20 mouse cellular contexts compared by ENCODE assay signal in the genomic region with DNA sequence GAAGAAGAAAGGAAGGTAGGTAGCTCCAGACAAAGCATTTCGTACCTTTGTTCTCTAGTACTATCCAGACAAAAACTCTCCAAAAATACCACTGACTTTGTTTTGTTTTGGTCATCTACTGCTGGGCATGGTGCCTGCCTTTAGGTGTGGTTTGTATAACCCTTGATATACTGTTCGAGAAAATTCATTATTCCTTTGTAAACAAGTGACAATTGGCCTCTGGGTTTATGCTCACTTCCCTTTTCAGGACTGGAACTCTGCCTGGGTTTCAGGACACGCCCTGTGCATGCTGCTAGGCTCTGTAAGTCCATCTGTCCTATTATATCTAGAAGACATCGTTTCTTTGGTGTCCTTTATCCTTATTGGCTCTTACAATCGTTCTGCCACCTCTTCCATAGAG. TPM values are rescaled to one million over a fixed set of nuclear protein-coding genes. Genes with fewer than 3 reads are reported as not detected.
DNase-seq lines count a peak whose midpoint lies in the region; ATAC-seq and TF ChIP-seq lines count a peak whose summit lies in the region.
"Had no signal": no experiment of that assay in that cellular context is flagged by ENCODE, and none has a peak within 500 bp of the region (broad histone marks: within the 10 kb centered on the region; RNA-seq: fewer than 3 reads in every experiment).

A gene (minus strand): TSS at position 119 of the 400 bp plus-strand sequence.

- peaks cover 12% of the 10 kb centered on the region for H3K36me3 ChIP-seq in heart, embryonic 12.5 days
- no peaks in the 10 kb centered on the region for H3K36me3 ChIP-seq in spleen, adult 2 months (ENCODE audit: control insufficient read depth, insufficient read depth, low read length)
- peaks cover 10% of the 10 kb centered on the region for H3K36me3 ChIP-seq in forebrain, embryonic 16.5 days (ENCODE audit: control insufficient read depth, insufficient read depth)

- no peak for ATAC-seq in heart, embryonic 12.5 days (ENCODE audit: insufficient number of reproducible peaks, low FRiP score)
- ATAC-seq in forebrain, embryonic 16.5 days: no peak
- ATAC-seq: inflammation-experienced regulatory T-cells, adult 6 months; liver, postnatal 0 days had no signal

- TF ChIP-seq CTCF in spleen, adult 2 months (IDR thresholded peaks at IDR 0.05; ENCODE audit: extremely low read depth, insufficient read depth, insufficient read length, insufficient replicate concordance): no peak

- H3K4me3 ChIP-seq in heart, embryonic 12.5 days: no peak within 1 kb of the TSS
- no peak within 1 kb of the TSS for H3K4me3 ChIP-seq in spleen, adult 2 months (ENCODE audit: extremely low read depth, insufficient read depth, insufficient read length)
- no peak within 1 kb of the TSS for H3K4me3 ChIP-seq in forebrain, embryonic 16.5 days (replicated peaks; ENCODE audit: low read length)
- H3K4me3 ChIP-seq: embryonic facial prominence, embryonic 10.5 days; hindbrain, embryonic 10.5 days; limb, embryonic 13.5 days; midbrain, embryonic 10.5 days had no signal

- DNase-seq in heart, adult 11 months: peak; percentile 92
- DNase-seq in spleen, adult 2 months (ENCODE audit: low read depth in 1 of 2, low spot score in 2 of 2): no peak
- no peak for DNase-seq in spleen, postnatal 4 days (ENCODE audit: low spot score in 2 of 2)
- DNase-seq in lung, postnatal 10 days: peak; percentile 44
- peak; percentile 17 for DNase-seq in skeletal muscle tissue, adult 2 months (ENCODE audit: low read depth, low spot score)
- no peak for DNase-seq in spleen, adult 12 weeks (ENCODE audit: low spot score)
- DNase-seq: adrenal gland, postnatal 10 days; cerebellum, adult 9-11 months; gastrocnemius, postnatal 14 days; liver, postnatal 0 days; right cerebral cortex, adult 18-20 months had no signal

- no peak within 1 kb of the TSS for H3K4me2 ChIP-seq in heart, embryonic 12.5 days
- H3K4me2 ChIP-seq in forebrain, embryonic 16.5 days (ENCODE audit: low read length): no peak within 1 kb of the TSS
- H3K4me2 ChIP-seq: limb, embryonic 13.5 days had no signal

- no peak within 1 kb of the TSS for H3K9ac ChIP-seq in heart, embryonic 12.5 days
- no peak within 1 kb of the TSS for H3K9ac ChIP-seq in forebrain, embryonic 16.5 days (replicated peaks; ENCODE audit: low read depth, low read length)
- H3K9ac ChIP-seq: limb, embryonic 13.5 days; liver, postnatal 0 days had no signal

- WGBS in heart, embryonic 12.5 days: 66% methylated on average over 5 of the region's 5 CpGs
- 48% methylated on average over 5 of the region's 5 CpGs for WGBS in spleen, adult 2 months
- WGBS in forebrain, embryonic 16.5 days: 61% methylated on average over 5 of the region's 5 CpGs

- H3K9me3 ChIP-seq in heart, embryonic 12.5 days (replicated peaks): no peaks in the 10 kb centered on the region
- no peaks in the 10 kb centered on the region for H3K9me3 ChIP-seq in forebrain, embryonic 16.5 days (ENCODE audit: control insufficient read depth, low read length)
- H3K9me3 ChIP-seq: embryonic facial prominence, embryonic 10.5 days; hindbrain, embryonic 10.5 days; limb, embryonic 13.5 days; midbrain, embryonic 10.5 days had no signal

- H3K27ac ChIP-seq in heart, embryonic 12.5 days (ENCODE audit: poor library complexity, severe bottlenecking): no peak within 1 kb of the TSS
- 0 out of 2 replicates have a peak within 1 kb of the TSS, but pooled peaks have one; percentile 10 for H3K27ac ChIP-seq in spleen, adult 2 months (ENCODE audit: insufficient read depth, low read length)
- H3K27ac ChIP-seq in forebrain, embryonic 16.5 days (ENCODE audit: low read length): no peak within 1 kb of the TSS
- H3K27ac ChIP-seq: embryonic facial prominence, embryonic 10.5 days; hindbrain, embryonic 10.5 days; limb, embryonic 13.5 days; midbrain, embryonic 10.5 days had no signal

- no peaks in the 10 kb centered on the region for H3K4me1 ChIP-seq in heart, embryonic 12.5 days (replicated peaks)
- H3K4me1 ChIP-seq in spleen, adult 2 months (ENCODE audit: control insufficient read depth, insufficient read depth, insufficient read length): 0 out of 2 replicates have a peak, but pooled peaks cover 2% of the 10 kb centered on the region
- H3K4me1 ChIP-seq in forebrain, embryonic 16.5 days (replicated peaks; ENCODE audit: control insufficient read depth, insufficient read depth, low read length): no peaks in the 10 kb centered on the region
- H3K4me1 ChIP-seq: embryonic facial prominence, embryonic 10.5 days; hindbrain, embryonic 10.5 days; limb, embryonic 13.5 days; midbrain, embryonic 10.5 days had no signal

- no peak for TF ChIP-seq POLR2A in spleen, adult 2 months (IDR thresholded peaks at IDR 0.05; ENCODE audit: low read depth, low read length)

- H3K27me3 ChIP-seq in heart, embryonic 12.5 days (replicated peaks): no peaks in the 10 kb centered on the region
- H3K27me3 ChIP-seq in spleen, adult 2 months (ENCODE audit: control insufficient read depth, insufficient read depth, low read length): no peaks in the 10 kb centered on the region
- no peaks in the 10 kb centered on the region for H3K27me3 ChIP-seq in forebrain, embryonic 16.5 days (replicated peaks; ENCODE audit: control insufficient read depth, insufficient read depth, low read length)
- H3K27me3 ChIP-seq: limb, embryonic 13.5 days had no signal

RNA-seq across cellular contexts. Expression of the gene that starts here (rescaled TPM):
- polyA plus RNA-seq in heart, embryonic 12.5 days (2016; fragmentation: Nextera tagmentation; extraction: Ambion mirVana): not detected in 2 replicates
- 1.8 and 2.1 TPM in 2 replicates for polyA plus RNA-seq in spleen, adult 2 months (2012; rRNA removed)
- polyA plus RNA-seq in forebrain, embryonic 16.5 days (2015; fragmentation: Nextera tagmentation; extraction: Ambion mirVana): not detected in 2 replicates
- polyA plus RNA-seq: embryonic facial prominence, embryonic 10.5 days; hindbrain, embryonic 10.5 days; inflammation-experienced regulatory T-cells, adult 6 months; kidney, embryonic 14.5 days; limb, embryonic 13.5 days; liver, postnatal 0 days; midbrain, embryonic 10.5 days; testis, adult 2 months had no signal

Comparison
In these comparisons a context has a peak if more than half of its experiments do, and no peak if none do; other contexts are left out.
1. DNase-seq: peak in heart, adult 11 months (single experiment), lung, postnatal 10 days (single experiment) and skeletal muscle tissue, adult 2 months (single experiment); none in spleen, adult 2 months (0 of 2), spleen, postnatal 4 days (0 of 2) and spleen, adult 12 weeks (single experiment).